Mouse (Mus musculus): ENCODE measurements around the gene Zkscan3. TPM values are rescaled to one million over a fixed set of nuclear protein-coding genes. Genes with fewer than 3 reads are reported as not detected.

Zkscan3 gene
- total RNA-seq (2017): 32.1 to 66.2 TPM (median 42.5 TPM) in 3 replicates

GRCm38 (mm10) chr13:21402287-21402846 is at the start of gene Zkscan3:
Gene Zkscan3, minus strand, starts transcription at chr13:21402755.
- peak; percentile 97 for ATAC-seq (replicated peaks; ENCODE audit: insufficient number of reproducible peaks, low FRiP score, low TSS enrichment, poor library complexity, severe bottlenecking)

DNA sequence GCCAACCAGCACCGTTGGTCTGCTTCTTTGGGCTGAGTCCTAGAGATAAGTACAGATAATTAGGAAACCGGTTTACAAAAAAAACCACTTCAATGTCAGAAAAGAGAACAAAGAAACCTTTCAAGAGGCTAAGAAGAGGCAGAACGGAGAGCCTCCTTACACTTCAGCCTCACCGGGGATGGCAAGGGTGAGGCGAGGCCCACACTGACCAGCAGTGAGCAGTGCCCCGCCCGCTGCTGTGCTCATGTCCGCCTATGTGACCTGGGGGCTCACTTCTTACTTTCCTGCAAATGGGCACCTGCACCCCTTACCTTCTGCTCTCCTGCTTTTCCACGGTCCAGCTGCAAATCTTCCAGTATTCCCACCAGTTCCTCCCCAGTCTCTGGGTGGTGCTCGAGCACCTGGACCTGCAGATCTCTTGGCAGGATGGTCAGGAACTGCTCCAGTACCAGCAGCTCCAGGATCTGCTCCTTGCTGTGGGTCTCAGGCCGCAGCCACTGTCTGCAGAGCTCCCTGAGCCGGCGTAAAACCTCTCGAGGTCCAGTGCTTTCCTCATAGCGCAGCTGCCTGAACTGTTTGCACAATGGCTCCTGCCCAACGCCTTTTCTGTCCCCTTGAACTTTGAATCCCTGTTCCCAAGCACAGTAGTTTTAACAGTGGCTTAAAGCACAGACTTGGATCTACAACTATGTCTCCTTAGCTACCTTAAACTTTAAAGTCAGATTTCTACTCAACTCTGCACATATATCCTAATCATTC is 45.5 kb upstream of the Zkscan3 start:
- no peak for ATAC-seq (replicated peaks; ENCODE audit: insufficient number of reproducible peaks, low FRiP score, low TSS enrichment, poor library complexity, severe bottlenecking)

GRCm38 (mm10) chr13:21446796-21447195 is 44.2 kb upstream of the Zkscan3 start:
- ATAC-seq (replicated peaks; ENCODE audit: insufficient number of reproducible peaks, low FRiP score, low TSS enrichment, poor library complexity, severe bottlenecking): 0 out of 2 replicates have a peak, but pooled peaks have one; percentile 56

- no peak for ATAC-seq (replicated peaks; ENCODE audit: insufficient number of reproducible peaks, low FRiP score, low TSS enrichment, poor library complexity, severe bottlenecking)
Measured at GRCm38 (mm10) chr13:21441207-21441572, 38.6 kb upstream of the Zkscan3 start.

DNA sequence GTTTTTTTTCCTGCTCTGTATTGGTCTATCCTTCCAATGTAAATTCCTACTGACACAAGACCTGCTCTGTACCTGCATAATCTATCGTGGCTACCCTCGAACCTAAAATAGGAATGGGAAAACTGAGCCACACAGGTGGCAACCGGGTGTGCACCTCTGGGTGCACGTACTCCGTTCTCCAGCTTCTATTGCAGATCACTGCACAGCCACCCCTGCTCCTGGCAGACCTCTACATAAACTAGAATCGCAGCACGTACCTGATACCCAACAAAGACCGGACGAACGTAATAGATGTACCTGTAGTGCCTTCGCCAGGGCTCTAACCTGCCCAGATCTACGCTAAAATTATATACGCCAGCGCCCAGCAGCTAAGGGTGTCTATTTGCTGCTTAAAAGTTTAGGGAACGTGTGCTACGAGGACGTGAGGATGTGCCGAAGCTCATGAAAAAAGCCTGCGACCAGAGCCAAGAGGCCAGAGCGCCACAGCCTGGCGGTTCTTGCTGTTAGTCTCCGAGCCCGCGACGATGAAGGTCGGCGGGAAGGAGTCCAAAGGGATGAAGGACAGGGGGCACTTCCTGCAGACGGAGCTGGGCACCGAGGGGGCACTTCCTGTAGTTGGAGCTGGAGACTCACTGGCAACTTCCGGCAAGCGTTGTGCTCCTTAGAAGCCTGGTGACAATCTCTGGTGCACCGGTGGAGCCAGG is 38.1 kb upstream of the Zkscan3 start, which contains the start of gene Pgbd1:
TSS of gene Pgbd1 (minus strand) at position 556 of the 704 bp plus-strand sequence.
- peak; percentile 43 for ATAC-seq (replicated peaks; ENCODE audit: insufficient number of reproducible peaks, low FRiP score, low TSS enrichment, poor library complexity, severe bottlenecking)

DNA sequence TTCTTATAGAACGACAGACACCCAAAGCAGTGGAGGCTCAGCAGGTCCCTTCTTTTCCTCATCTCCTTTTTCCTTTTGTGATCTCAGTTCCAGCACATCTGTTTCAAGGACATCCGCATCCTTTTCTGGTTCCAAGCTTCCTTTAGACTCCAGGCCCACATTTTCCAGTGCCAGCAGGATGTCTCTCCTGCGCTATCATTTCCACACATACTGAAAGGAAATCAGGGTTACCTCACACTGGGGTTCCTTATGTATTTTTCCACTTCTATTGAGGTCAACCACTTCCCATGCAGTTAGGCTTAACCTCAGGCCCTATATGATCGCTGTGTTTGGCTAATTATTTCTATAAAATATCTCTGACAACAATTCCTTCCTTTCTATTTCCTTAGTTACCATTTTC is 32.9 kb upstream of the Zkscan3 start:
- ATAC-seq (replicated peaks; ENCODE audit: insufficient number of reproducible peaks, low FRiP score, low TSS enrichment, poor library complexity, severe bottlenecking): no peak

GRCm38 (mm10) chr13:21427631-21428030 is 25.1 kb upstream of the Zkscan3 start:
- ATAC-seq (replicated peaks; ENCODE audit: insufficient number of reproducible peaks, low FRiP score, low TSS enrichment, poor library complexity, severe bottlenecking): no peak

DNA sequence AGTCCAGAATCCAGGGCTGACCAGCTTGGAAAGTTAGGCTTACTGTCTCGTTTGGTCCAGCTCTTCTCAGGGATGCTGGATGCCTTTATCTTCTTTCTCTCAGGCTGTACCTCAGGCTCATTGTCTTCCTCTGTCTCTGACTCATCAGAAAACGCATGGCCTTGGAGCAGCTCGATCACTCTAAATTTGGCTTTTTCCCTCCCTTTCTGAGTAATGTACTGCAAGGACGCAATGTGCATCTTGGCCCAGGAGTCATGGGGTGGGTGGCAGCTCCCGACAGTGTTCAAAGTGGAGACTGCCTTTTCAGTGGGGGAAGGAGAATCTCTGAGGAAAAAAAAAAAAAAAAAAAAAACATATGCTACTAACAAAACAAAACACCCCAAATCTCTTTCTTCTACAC is 20.7 kb upstream of the Zkscan3 start:
- no peak for ATAC-seq (replicated peaks; ENCODE audit: insufficient number of reproducible peaks, low FRiP score, low TSS enrichment, poor library complexity, severe bottlenecking)

DNA sequence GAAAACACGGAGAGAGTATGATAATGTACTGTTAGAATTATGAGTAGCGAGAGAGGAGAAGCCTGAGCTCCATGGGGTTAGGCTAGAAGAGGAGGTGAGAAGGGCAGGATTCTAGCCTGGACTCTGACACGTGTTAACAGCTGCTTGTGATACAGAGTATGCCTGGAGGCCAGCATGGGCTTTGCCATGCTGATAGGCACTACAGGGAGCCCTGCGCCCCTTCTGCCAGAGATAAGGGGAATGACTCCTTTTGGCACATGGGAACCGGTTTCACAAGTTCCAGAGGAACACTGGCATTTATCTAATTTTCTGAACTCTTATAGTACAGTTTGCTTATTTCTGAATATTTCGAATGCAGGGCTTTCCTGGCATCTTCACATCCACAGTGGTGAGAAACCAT is 16.3 kb upstream of the Zkscan3 start:
- no peak for ATAC-seq (replicated peaks; ENCODE audit: insufficient number of reproducible peaks, low FRiP score, low TSS enrichment, poor library complexity, severe bottlenecking)

- no peak for ATAC-seq (replicated peaks; ENCODE audit: insufficient number of reproducible peaks, low FRiP score, low TSS enrichment, poor library complexity, severe bottlenecking)
Measured at GRCm38 (mm10) chr13:21417298-21418010, 14.9 kb upstream of the Zkscan3 start.

DNA sequence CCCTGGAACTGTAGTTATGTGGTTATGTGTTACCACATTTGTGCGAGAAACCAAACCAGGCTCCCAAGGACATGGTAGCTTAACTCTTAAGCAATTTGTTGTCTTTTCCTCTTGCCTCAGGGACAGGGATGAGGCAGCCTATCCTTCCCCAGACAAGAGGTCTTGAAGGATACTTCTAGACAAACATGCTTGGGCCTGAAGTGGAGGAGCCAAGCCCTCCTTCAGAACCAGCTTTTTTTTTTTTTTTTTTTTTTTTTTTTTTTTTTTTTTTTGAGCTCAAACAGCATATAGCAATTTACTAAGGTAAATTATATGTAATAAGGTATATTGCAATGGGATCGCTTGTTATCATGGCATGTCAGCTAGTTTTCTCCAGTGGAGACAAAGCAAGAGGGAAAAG is 13.2 kb upstream of the Zkscan3 start:
- no peak for ATAC-seq (replicated peaks; ENCODE audit: insufficient number of reproducible peaks, low FRiP score, low TSS enrichment, poor library complexity, severe bottlenecking)

DNA sequence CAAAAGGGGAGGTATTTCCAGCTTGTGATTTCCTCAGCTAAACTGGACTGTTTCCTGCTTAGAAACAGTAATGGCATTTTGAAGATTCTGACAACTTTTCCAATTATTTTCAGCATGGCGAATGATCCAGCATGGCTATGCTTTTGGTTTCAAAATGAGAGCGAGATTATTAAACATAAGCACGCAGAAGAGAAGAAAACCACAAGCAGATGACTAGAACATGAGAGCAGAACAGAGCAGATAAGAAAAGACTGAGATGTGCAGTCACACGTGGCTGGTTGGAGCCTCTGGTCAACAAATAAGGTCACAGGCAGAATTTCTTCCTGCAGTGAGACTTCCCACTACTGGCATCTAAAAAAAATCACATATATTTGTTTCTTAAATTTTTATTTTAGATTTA is 12.7 kb upstream of the Zkscan3 start:
- no peak for ATAC-seq (replicated peaks; ENCODE audit: insufficient number of reproducible peaks, low FRiP score, low TSS enrichment, poor library complexity, severe bottlenecking)

DNA sequence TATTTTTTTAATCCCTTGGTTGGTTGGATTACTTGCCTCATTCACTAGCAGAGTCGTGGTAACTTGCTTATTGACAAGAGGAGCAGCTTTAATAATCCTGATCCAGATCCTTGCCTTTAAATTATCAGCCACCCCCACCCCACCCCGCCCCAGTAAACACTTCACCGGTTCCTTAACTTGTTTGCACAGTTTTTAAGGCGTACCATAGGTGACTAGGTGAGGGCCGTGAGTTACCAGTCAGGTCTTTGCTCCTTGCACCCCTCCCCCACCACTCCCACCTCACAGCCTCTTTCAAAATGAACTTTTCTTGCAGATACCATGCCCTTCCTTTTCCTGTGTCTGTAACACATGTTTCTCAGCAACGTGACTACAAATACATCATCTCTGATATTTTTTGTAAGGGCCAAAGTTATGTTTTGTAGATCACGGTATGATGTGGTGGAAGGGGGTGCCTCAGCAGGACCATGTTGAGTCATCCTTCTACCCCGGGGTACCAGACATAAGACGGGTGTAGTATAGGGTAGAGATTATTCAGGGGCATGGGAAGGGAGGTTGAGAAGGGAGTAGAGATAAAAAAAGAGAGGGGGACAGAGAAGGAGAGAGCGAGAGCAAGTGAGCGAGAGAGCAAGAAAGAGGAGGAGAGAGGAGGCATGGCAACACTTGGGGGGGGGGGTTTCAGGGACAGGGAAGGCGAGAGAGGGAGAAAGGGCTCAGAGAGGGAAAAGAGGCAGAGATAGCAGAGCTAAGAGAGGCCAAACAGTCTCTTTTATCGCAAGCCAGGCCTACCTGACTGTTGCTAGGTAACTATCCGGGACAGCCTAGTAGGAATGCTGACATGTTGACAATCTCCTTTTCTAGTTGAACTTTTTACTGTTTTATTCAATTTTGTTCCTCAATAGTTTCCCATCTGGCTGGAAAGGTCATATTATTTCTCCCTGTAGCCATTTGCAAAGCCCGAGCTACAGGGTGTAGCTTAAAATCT is 12.0 kb upstream of the Zkscan3 start:
- ATAC-seq (replicated peaks; ENCODE audit: insufficient number of reproducible peaks, low FRiP score, low TSS enrichment, poor library complexity, severe bottlenecking): no peak

DNA sequence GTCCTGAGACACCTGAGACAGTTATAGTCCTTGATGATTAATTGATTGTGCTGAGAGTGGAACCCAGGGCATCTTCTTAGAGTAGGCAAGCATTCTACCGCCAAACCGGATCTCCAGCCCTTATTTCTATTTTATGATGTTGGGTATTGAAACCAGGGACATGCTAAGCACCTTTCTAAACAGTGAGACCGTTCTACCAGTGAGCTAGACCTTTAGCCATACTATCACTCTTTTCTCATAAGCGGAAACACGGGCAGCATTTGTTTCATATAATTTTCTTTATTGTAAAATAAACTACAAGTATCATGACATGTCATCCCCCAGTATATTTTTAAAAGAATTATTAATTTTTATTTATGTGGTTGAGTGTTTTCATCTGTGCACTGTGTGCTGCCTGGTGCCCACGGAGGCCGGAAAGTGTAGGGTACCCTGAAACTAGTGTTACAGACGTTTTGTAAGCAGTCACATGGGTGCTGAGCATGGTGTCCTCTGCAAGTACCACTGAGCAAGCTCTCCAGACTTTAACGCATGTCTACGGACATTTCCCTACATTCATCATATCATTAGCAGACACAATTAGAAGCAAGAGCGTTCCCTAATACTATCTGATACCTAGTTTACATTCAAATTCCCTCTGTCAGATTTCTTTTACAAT is 6.4 kb upstream of the Zkscan3 start:
- ATAC-seq (replicated peaks; ENCODE audit: insufficient number of reproducible peaks, low FRiP score, low TSS enrichment, poor library complexity, severe bottlenecking): 0 out of 2 replicates have a peak, but pooled peaks have one; percentile 17

- ATAC-seq (replicated peaks; ENCODE audit: insufficient number of reproducible peaks, low FRiP score, low TSS enrichment, poor library complexity, severe bottlenecking): peak; percentile 82
Measured at GRCm38 (mm10) chr13:21407969-21408804, 5.6 kb upstream of the Zkscan3 start.

DNA sequence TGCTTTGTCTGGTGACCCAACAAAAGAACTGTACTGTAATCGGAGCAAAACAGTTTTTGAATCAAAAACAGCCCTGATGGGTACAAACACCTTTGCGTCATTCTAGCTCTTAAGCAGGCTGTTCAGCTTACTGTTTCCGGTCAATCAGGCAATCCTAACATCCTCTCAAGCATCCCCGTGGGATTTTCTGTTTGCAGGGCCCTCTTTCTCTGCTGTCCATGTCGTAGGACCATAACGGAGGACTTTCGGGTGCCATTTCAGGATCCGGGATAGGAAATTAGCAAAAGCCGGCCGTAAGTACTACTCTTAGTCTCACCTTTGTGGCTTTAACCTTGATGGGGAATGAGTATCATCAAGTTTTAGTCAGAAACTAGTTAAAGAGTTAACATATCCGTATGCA is 4.8 kb upstream of the Zkscan3 start:
- no peak for ATAC-seq (replicated peaks; ENCODE audit: insufficient number of reproducible peaks, low FRiP score, low TSS enrichment, poor library complexity, severe bottlenecking)

- no peak for ATAC-seq (replicated peaks; ENCODE audit: insufficient number of reproducible peaks, low FRiP score, low TSS enrichment, poor library complexity, severe bottlenecking)
Measured at GRCm38 (mm10) chr13:21402848-21403247, 293 bp upstream of the Zkscan3 start.
